Mouse (Mus musculus): ENCODE data around the gene Fancf.

DNA sequence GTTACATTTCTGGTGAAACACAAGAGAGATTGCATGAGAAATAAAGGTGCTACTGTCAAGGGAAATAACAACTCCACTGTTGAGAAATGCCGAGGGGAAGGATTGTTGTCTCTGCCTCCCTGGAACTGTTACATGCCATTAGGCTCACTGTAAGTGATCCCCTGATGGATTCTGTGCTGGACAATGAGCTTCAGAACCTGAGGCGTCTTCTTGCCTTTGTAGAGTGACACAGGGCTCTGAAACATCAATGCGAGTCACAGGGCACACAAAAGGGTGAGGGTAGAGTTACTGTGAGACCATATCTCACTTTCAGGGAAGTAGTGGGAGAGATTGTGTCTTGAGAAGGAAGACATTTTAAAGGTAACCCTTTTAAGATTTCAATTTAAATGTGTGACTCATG lies 23.3 kb upstream of the Fancf start:
- TF ChIP-seq CTCF (IDR thresholded peaks at IDR 0.05; ENCODE audit: extremely low read depth, insufficient read length, insufficient replicate concordance, low read depth, low read length) (no peak), POLR2A (IDR thresholded peaks at IDR 0.05; ENCODE audit: low read depth, low read length) (no peak)

Measured in small intestine, adult 2 months (tissue).